Mouse (Mus musculus) c-Kit-positive CD71-negative TER-119-negative erythroid progenitor cells, embryonic 14.5 days (primary cell): Measurements from ENCODE around the gene Gm37240.

Experiments used
- DNase-seq: peaks from one replicate; pipeline ENCODE4 v3.0.0-alpha.2; 2013; ENCODE audit warnings: low read depth

Gene Gm37240

GRCm38 (mm10) chr3:84642942-84643341, 1244.4 kb downstream of the Gm37240 start:
- no peak for DNase-seq

GRCm38 (mm10) chr3:84641391-84641790, 1245.9 kb downstream of the Gm37240 start:
- no peak for DNase-seq

- DNase-seq, result no peak
Observed at GRCm38 (mm10) chr3:84640536-84640935, 1246.8 kb downstream of the Gm37240 start.

GRCm38 (mm10) chr3:84639767-84640500, 1247.4 kb downstream of the Gm37240 start:
- no peak for DNase-seq

GRCm38 (mm10) chr3:84638858-84639257, 1248.5 kb downstream of the Gm37240 start:
- DNase-seq, result no peak

- DNase-seq, result no peak
Observed at GRCm38 (mm10) chr3:84637890-84638578, 1249.3 kb downstream of the Gm37240 start.

GRCm38 (mm10) chr3:84637095-84637494, 1250.2 kb downstream of the Gm37240 start:
- no peak for DNase-seq

GRCm38 (mm10) chr3:84631586-84631985, 1255.7 kb downstream of the Gm37240 start:
- no peak for DNase-seq

GRCm38 (mm10) chr3:84622026-84622425, 1265.3 kb downstream of the Gm37240 start:
- no peak for DNase-seq

- DNase-seq, result no peak
Observed at GRCm38 (mm10) chr3:84619725-84620124, 1267.6 kb downstream of the Gm37240 start.

- DNase-seq, result no peak
Observed at GRCm38 (mm10) chr3:84619056-84619455, 1268.3 kb downstream of the Gm37240 start.

GRCm38 (mm10) chr3:84618627-84619026, 1268.7 kb downstream of the Gm37240 start:
- DNase-seq, result no peak

GRCm38 (mm10) chr3:84615856-84616225, 1271.5 kb downstream of the Gm37240 start:
- DNase-seq, result no peak

- no peak for DNase-seq
Observed at GRCm38 (mm10) chr3:84615050-84615855, 1272.1 kb downstream of the Gm37240 start.

- no peak for DNase-seq
Observed at GRCm38 (mm10) chr3:84610183-84610710, 1277.1 kb downstream of the Gm37240 start.

- no peak for DNase-seq
Observed at GRCm38 (mm10) chr3:84603212-84603611, 1284.1 kb downstream of the Gm37240 start.

- no peak for DNase-seq
Observed at GRCm38 (mm10) chr3:84602759-84603158, 1284.6 kb downstream of the Gm37240 start.

- no peak for DNase-seq
Observed at GRCm38 (mm10) chr3:84601870-84602495, 1285.3 kb downstream of the Gm37240 start.

GRCm38 (mm10) chr3:84598756-84599155, 1288.6 kb downstream of the Gm37240 start:
- no peak for DNase-seq

GRCm38 (mm10) chr3:84597996-84598734, 1289.2 kb downstream of the Gm37240 start:
- DNase-seq, result no peak

- DNase-seq, result no peak
Observed at GRCm38 (mm10) chr3:84595677-84596234, 1291.6 kb downstream of the Gm37240 start.
